In genomic region chr5:125134795-125135468, GRCm38 (mm10) we compare ENCODE assay signal across 8 mouse cellular contexts. TPM values are rescaled to one million over a fixed set of nuclear protein-coding genes. Genes with fewer than 3 reads are reported as not detected.
DNase-seq lines count a peak whose midpoint lies in the region; ATAC-seq lines count a peak whose summit lies in the region.

No protein-coding gene starts in this region.

- 0 out of 2 replicates have a peak overlapping the region, but pooled peaks have one; percentile 12 for H3K4me2 ChIP-seq in forebrain, embryonic 14.5 days (ENCODE audit: low read length)
- H3K4me2 ChIP-seq in hindbrain, embryonic 11.5 days (replicated peaks; ENCODE audit: low read depth, low read length), result no peak overlapping the region

- peak overlapping the region; percentile 86 for H3K27ac ChIP-seq in forebrain, embryonic 14.5 days (ENCODE audit: low read depth, low read length)
- peak overlapping the region; percentile 80 for H3K27ac ChIP-seq in hindbrain, embryonic 11.5 days (ENCODE audit: low read depth, low read length)

- peak overlapping the region; percentile 40; the same call in 1 of the 2 replicates for H3K9ac ChIP-seq in forebrain, embryonic 14.5 days (ENCODE audit: low read length)
- H3K9ac ChIP-seq in hindbrain, embryonic 11.5 days (ENCODE audit: low read depth, low read length), result no peak overlapping the region

- no peaks in the 10 kb centered on the region for H3K27me3 ChIP-seq in forebrain, embryonic 14.5 days (replicated peaks; ENCODE audit: control insufficient read depth, insufficient read depth, low read length)
- H3K27me3 ChIP-seq in hindbrain, embryonic 11.5 days (ENCODE audit: control insufficient read depth, insufficient read depth, low read length), result no peaks in the 10 kb centered on the region

- peaks cover 84% of the 10 kb centered on the region for H3K4me1 ChIP-seq in forebrain, embryonic 14.5 days (ENCODE audit: control insufficient read depth, insufficient read depth, low read length)
- H3K4me1 ChIP-seq in hindbrain, embryonic 11.5 days (replicated peaks; ENCODE audit: control insufficient read depth, insufficient read depth, low read length), result peaks cover 45% of the 10 kb centered on the region

- WGBS in forebrain, embryonic 14.5 days, result 5% methylated on average over 11 of the region's 11 CpGs
- WGBS in hindbrain, embryonic 11.5 days, result 14% methylated on average over 11 of the region's 11 CpGs

- no peaks in the 10 kb centered on the region for H3K9me3 ChIP-seq in forebrain, embryonic 14.5 days (replicated peaks; ENCODE audit: control insufficient read depth, low read length)
- H3K9me3 ChIP-seq in hindbrain, embryonic 11.5 days (ENCODE audit: control insufficient read depth, low read length), result no peaks in the 10 kb centered on the region

- peak; percentile 65 to 77 for DNase-seq in layer of hippocampus, adult 18-20 months (ENCODE audit: low spot score in 2 of 2)
- no peak for DNase-seq in layer of hippocampus, postnatal 25 days (ENCODE audit: extremely low spot score in 1 of 2, low spot score in 1 of 2)
- DNase-seq in forebrain, embryonic 14.5 days (ENCODE audit: low spot score), result peak; percentile 90
- peak; percentile 87 for DNase-seq in hindbrain, embryonic 11.5 days (ENCODE audit: low spot score)
- peak; percentile 73 for DNase-seq in left cerebral cortex, adult 11 months (ENCODE audit: low spot score)
- peak; percentile 73 for DNase-seq in lung, postnatal 14 days
- DNase-seq in right cerebral cortex, postnatal 4 days, result peak; percentile 51
- no peak for DNase-seq in thymus, postnatal 25 days

- H3K4me3 ChIP-seq in forebrain, embryonic 14.5 days (ENCODE audit: low read depth, low read length), result no peak overlapping the region
- no peak overlapping the region for H3K4me3 ChIP-seq in hindbrain, embryonic 11.5 days (ENCODE audit: low read depth, low read length)

- ATAC-seq in forebrain, embryonic 14.5 days, result peak; percentile 72
- ATAC-seq in hindbrain, embryonic 11.5 days (ENCODE audit: low FRiP score), result peak; percentile 84

- no peaks in the 10 kb centered on the region for H3K36me3 ChIP-seq in forebrain, embryonic 14.5 days (ENCODE audit: control insufficient read depth, insufficient read depth, low read length)
- H3K36me3 ChIP-seq in hindbrain, embryonic 11.5 days (ENCODE audit: control insufficient read depth, insufficient read depth, low read length), result no peaks in the 10 kb centered on the region

RNA-seq across cellular contexts. Expression of gene Ncor2, which starts 44.1 kb away (rescaled TPM):
- 100 to 1,000 TPM; 291 to 298 TPM for total RNA-seq in layer of hippocampus, adult 18-20 months (2021)
- total RNA-seq in layer of hippocampus, postnatal 25 days (2021), result 100 to 1,000 TPM; 229 to 297 TPM
- 15.1 and 22.3 TPM in 2 replicates for polyA plus RNA-seq in forebrain, embryonic 14.5 days (2014; fragmentation: Nextera tagmentation; extraction: Ambion mirVana)
- polyA plus RNA-seq in hindbrain, embryonic 11.5 days (2014; fragmentation: Nextera tagmentation; extraction: Ambion mirVana), result 14.5 and 21.2 TPM in 2 replicates

Comparison
In these comparisons a context has a peak if more than half of its experiments do, and no peak if none do; other contexts are left out.
1. DNase-seq: peak in layer of hippocampus, adult 18-20 months (2 of 2), forebrain, embryonic 14.5 days (single experiment), hindbrain, embryonic 11.5 days (single experiment), left cerebral cortex, adult 11 months (single experiment), lung, postnatal 14 days (single experiment) and right cerebral cortex, postnatal 4 days (single experiment); none in layer of hippocampus, postnatal 25 days (0 of 2) and thymus, postnatal 25 days (single experiment).